Mouse (Mus musculus) midbrain, embryonic 16.5 days (tissue): ENCODE results near the gene Rdh16. TPM values are rescaled to one million over a fixed set of nuclear protein-coding genes. Genes with fewer than 3 reads are reported as not detected.
"Not testable (repeated sequence)": the region's sequence is repeated elsewhere in the genome, so short reads cannot be mapped to it uniquely, and the experiment has no call there.

Source experiments
- ATAC-seq: fragments of 200-750 bp; cut with Nextera tagmentation; 2 replicates; pipeline ENCODE4 v1.8.0; 2017; ENCODE audit warnings: moderate TSS enrichment
- H3K27ac ChIP-seq: fragments of 300-500 bp; sonication (generic); 2 replicates; pipeline ENCODE4 v1.5.1; 2014; ENCODE audit warnings: mild to moderate bottlenecking, low read length, mixed read lengths
- H3K27me3 ChIP-seq: fragments of 300-500 bp; sonication (generic); 2 replicates; pipeline ENCODE4 v1.6.1; 2014; ENCODE audit warnings: low read depth, low read length, mixed read lengths; ENCODE audit not compliant: control insufficient read depth, insufficient read depth
- H3K36me3 ChIP-seq: fragments of 300-500 bp; sonication (generic); 2 replicates; pipeline ENCODE4 v1.6.1; 2014; ENCODE audit warnings: mild to moderate bottlenecking, low read length, moderate library complexity, mixed read lengths; ENCODE audit not compliant: control insufficient read depth, insufficient read depth
- H3K4me1 ChIP-seq: fragments of 300-500 bp; sonication (generic); 2 replicates; pipeline ENCODE4 v1.6.1; 2014; ENCODE audit warnings: mild to moderate bottlenecking, low read length, mixed read lengths; ENCODE audit not compliant: control insufficient read depth, insufficient read depth
- H3K4me2 ChIP-seq: fragments of 300-500 bp; sonication (generic); 2 replicates; pipeline ENCODE4 v1.6.1; 2014; ENCODE audit warnings: mild to moderate bottlenecking, low read length, mixed read lengths
- H3K4me3 ChIP-seq: fragments of 300-500 bp; sonication (generic); 2 replicates; pipeline ENCODE4 v1.5.1; 2014; ENCODE audit warnings: low read depth, mild to moderate bottlenecking, low read length, moderate library complexity, mixed read lengths
- H3K9ac ChIP-seq: fragments of 300-500 bp; sonication (generic); 2 replicates; pipeline ENCODE4 v1.6.1; 2014; ENCODE audit warnings: low read depth, low read length, mixed read lengths
- H3K9me3 ChIP-seq: fragments of 300-500 bp; sonication (generic); replicated peaks from 2 replicates; pipeline ENCODE4 v1.6.1; 2014; ENCODE audit warnings: mild to moderate bottlenecking, low read length, mixed read lengths; ENCODE audit not compliant: control insufficient read depth, poor library complexity, severe bottlenecking
- WGBS: fragments of 180-500 bp; shearing (Covaris S2); extraction: QIAGEN DNeasy Blood & Tissue Kit; methylation state at CpG from one replicate; pipeline ENCODE4 v1.1.7; 2014; 5-methylcytosine and 5-hydroxymethylcytosine counted together
- polyA plus RNA-seq: library from polyadenylated mRNA; unstranded; fragments of >200 nt; fragmentation: Nextera tagmentation; extraction: Ambion mirVana; gene quantifications from 2 replicates; pipeline ENCODE4 v1.2.1, GENCODE M21; 2015

Rdh16 gene
- polyA plus RNA-seq, 1 experiment from 2014 or later = not detected

DNA sequence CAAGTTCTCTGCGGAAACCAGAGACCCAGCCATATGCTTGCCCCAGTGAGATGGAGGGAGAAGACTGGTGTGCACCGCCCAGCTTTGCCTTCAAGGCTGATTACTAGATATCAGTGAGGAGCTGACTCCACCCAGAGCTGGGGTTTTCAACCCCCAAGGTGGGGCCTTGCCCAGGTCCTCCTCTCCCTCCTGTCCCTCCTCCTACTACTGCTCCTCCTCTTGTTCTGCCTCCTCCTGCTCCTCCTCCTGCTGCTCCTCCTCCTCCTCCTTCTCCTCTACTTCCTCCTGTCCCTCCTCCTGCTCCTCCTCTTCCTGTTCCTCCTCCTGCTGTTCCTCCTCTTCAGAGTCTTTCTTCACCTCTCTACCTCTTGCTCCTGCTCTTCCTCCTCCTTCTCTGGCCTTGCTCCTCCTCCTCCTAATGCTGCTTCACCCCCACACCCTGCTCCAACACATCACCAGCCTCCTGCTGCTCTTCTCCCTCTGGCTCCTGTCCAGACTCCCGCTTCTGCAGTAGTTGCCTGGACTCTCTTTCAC is 78.3 kb downstream of the Rdh16 start:
- no peak for ATAC-seq
- Histone ChIP-seq H3K9ac (no peak overlapping the region), H3K4me2 (no peak overlapping the region), H3K27ac (no peak overlapping the region), H3K9me3 (no peaks in the 10 kb centered on the region), H3K27me3 (no peaks in the 10 kb centered on the region), H3K36me3 (no peaks in the 10 kb centered on the region), H3K4me1 (no peaks in the 10 kb centered on the region), H3K4me3 (no peak overlapping the region)
- 85% methylated on average over 3 of the region's 3 CpGs for WGBS

DNA sequence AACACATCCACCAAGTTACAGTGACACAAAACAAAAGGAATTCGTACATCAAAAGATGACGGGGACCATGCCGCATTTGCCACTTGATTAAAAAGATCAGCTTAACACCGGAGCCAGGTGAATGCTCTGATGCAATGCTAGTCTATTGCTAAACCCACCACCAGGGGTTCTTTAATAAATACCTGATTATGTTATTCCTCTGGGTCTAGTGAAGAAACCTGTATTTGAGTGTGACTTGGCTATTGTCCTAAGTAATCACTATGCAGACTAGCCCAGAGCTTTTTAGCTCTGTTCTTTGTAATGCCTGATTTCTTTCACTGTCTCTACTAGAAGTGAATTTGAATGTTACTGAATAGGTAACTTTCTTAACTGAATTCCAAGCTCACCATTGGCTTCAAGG is 80.1 kb downstream of the Rdh16 start:
- H3K27me3 ChIP-seq = no peaks in the 10 kb centered on the region
- H3K9ac ChIP-seq = no peak overlapping the region
- H3K4me1 ChIP-seq = no peaks in the 10 kb centered on the region
- H3K27ac ChIP-seq = no peak overlapping the region
- no peaks in the 10 kb centered on the region for H3K36me3 ChIP-seq
- ATAC-seq = no peak
- no peaks in the 10 kb centered on the region for H3K9me3 ChIP-seq
- WGBS = 78% methylated on average over 4 of the region's 4 CpGs
- H3K4me3 ChIP-seq = no peak overlapping the region
- no peak overlapping the region for H3K4me2 ChIP-seq

DNA sequence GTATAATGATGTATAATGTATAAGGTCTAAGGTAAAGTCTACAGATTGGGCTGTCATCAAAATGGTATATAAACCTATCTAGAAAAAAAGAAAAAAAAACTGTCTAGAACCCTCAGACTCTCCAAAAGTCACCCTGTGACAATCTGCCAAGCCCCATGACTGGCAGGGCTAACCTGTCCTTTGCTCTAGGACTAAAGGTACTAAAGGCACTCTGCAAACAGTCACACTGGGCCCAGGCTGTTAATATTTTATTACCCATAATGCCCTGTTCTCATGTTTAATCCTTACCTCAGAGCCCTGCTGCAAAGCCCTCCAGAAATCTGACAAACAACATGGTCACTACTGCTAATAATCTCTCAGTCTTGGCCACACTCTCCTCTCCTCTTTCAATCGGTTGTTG is 85.6 kb downstream of the Rdh16 start:
- no peak overlapping the region for H3K9ac ChIP-seq
- no peak for ATAC-seq
- H3K9me3 ChIP-seq = no peaks in the 10 kb centered on the region
- H3K27ac ChIP-seq = no peak overlapping the region
- no peak overlapping the region for H3K4me3 ChIP-seq
- H3K36me3 ChIP-seq = no peaks in the 10 kb centered on the region
- no peak overlapping the region for H3K4me2 ChIP-seq
- no peaks in the 10 kb centered on the region for H3K27me3 ChIP-seq
- WGBS = 73% methylated on average over 1 of the region's 1 CpGs
- no peaks in the 10 kb centered on the region for H3K4me1 ChIP-seq

DNA sequence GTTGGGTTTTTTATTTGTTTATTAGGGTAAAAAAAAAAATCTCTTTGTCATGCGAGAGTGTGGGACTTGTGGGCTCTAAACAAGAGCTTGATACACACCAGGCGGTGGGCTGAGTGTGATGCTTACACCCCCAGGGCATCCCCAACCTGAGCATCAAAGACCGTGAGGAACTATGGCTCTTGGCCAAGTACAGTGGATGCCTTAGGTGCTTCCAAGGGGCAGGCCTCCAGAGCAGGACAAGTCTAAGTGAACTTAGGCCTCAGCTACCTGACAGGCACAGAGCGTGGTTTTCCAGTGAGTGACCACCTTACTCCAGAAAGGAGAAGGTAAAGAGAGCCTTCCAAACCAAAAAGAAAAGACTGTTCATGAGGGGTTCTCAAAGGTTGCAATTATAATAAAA is 86.0 kb downstream of the Rdh16 start:
- no peaks in the 10 kb centered on the region for H3K4me1 ChIP-seq
- H3K4me2 ChIP-seq = no peak overlapping the region
- no peak overlapping the region for H3K27ac ChIP-seq
- ATAC-seq = no peak
- no peak overlapping the region for H3K4me3 ChIP-seq
- H3K27me3 ChIP-seq = no peaks in the 10 kb centered on the region
- no peaks in the 10 kb centered on the region for H3K36me3 ChIP-seq
- no peaks in the 10 kb centered on the region for H3K9me3 ChIP-seq
- no peak overlapping the region for H3K9ac ChIP-seq
- WGBS = 87% methylated on average over 4 of the region's 4 CpGs

DNA sequence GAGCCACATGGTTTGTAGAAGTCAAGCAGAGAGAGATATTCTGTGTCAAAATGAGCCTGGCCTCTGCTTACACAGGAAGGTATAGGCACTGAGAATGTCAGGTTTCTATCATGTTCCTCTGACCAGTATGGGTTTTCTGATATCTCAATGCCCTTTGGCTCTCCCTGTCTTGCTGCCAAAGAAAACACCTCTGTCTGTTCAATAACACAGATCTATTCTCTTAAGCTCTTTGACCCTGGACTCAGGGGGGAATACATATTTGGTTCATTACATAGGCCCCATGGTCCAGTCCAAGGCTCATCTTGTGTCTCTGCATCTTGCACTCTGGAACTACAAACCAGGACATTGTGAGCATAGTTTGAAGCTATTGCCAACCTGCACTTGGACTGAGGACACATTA is 87.7 kb downstream of the Rdh16 start, which contains the start of gene Rdh7:
Rdh7 (minus strand) TSS at position 213 of the 400 bp plus-strand sequence.
- no peak within 1 kb of the TSS for H3K4me2 ChIP-seq
- no peak for ATAC-seq
- no peaks in the 10 kb centered on the region for H3K27me3 ChIP-seq
- no peak within 1 kb of the TSS for H3K9ac ChIP-seq
- no peaks in the 10 kb centered on the region for H3K36me3 ChIP-seq
- H3K9me3 ChIP-seq = no peaks in the 10 kb centered on the region
- H3K27ac ChIP-seq = no peak within 1 kb of the TSS
- no peak within 1 kb of the TSS for H3K4me3 ChIP-seq
- no peaks in the 10 kb centered on the region for H3K4me1 ChIP-seq

DNA sequence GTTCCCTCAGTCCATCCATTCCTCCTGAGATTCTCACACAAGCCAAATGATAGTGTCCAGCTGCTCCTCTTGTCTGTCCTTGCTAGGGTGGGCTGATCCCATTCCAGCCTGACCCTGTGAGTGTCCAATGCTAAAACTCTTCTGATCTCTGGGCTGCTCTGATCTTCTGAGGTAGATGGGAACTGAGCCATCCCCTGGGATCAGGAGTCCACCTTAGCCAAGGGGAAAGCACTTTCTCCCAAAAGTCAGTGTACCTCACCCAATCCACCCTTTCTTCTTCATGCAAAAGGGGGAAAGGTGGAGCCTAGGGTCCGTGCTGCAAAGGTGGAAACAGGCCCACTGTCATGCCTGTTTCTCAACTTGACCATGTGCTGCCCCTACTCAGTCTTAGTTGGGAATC is 90.5 kb downstream of the Rdh16 start:
- Histone ChIP-seq H3K4me1 (no peaks in the 10 kb centered on the region), H3K27me3 (no peaks in the 10 kb centered on the region), H3K9me3 (no peaks in the 10 kb centered on the region), H3K36me3 (no peaks in the 10 kb centered on the region), H3K27ac (no peak overlapping the region), H3K4me3 (no peak overlapping the region), H3K9ac (no peak overlapping the region), H3K4me2 (no peak overlapping the region)
- ATAC-seq = no peak
- WGBS = 64% methylated on average over 1 of the region's 1 CpGs

DNA sequence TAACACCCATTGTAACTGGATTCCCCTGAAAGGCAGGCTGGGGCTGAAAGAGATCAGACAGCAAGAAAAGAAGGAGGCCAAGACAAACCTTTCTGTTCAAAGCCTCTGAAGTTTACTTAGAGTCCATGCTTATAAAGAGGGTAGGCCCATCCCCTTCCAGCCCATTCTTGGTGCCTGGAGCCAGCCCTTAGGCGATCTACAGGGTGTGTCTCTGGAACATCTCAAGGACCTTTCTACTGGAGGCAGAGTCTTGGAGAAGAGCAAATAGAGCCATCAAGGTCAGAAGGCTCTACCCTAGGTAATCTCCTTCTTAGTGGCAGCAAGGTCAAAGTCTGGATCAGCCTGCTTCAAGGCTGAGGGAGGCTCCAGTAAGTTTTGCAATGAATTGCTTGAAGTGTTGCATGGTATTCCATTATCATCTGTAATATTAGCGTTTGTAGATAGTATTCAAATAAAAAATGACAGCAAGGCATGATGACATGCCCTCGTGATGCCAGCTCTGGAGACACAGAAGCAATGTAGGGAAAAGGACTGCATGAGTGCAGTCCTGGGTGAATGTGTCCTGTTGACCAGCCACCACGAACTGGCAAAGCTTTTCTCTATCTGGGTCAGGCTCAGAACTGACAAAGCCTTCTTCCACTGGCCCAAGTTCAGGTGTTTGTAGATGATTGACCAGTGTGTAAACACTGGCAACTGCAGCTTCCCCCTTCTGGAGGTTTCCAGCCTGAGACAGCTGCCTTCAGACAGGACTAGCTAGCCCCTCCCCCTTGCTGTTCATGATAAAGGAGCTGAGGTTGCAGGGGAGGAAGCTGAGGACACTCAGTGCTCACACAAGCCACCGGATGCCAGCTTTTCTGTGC is 92.4 kb downstream of the Rdh16 start:
- 65% methylated on average over 5 of the region's 5 CpGs for WGBS
- not testable (repeated sequence) for H3K4me1 ChIP-seq, H3K9me3 ChIP-seq, H3K27me3 ChIP-seq, H3K27ac ChIP-seq, H3K4me2 ChIP-seq, H3K9ac ChIP-seq, H3K36me3 ChIP-seq, ATAC-seq, H3K4me3 ChIP-seq

Other genes with a start within 250 kb of the Rdh16 start
- 110 and 117 TPM in 2 replicates for gene Lrp1, start 180.0 kb upstream of the Rdh16 start, polyA plus RNA-seq
- gene Stat6, start 158.2 kb upstream of the Rdh16 start, polyA plus RNA-seq = 4.4 and 5.4 TPM in 2 replicates
- 3.2 TPM in 2 replicates for gene Nemp1, start 134.3 kb upstream of the Rdh16 start, polyA plus RNA-seq
- gene Nab2, start 132.6 kb upstream of the Rdh16 start, polyA plus RNA-seq = 1.6 and 2.1 TPM in 2 replicates
- 0.60 and 0.93 TPM in 2 replicates for gene Myo1a, start 96.0 kb upstream of the Rdh16 start, polyA plus RNA-seq
- gene Tac2, start 76.7 kb upstream of the Rdh16 start, polyA plus RNA-seq = 0.34 and 1.2 TPM in 2 replicates
- gene Zbtb39, start 61.6 kb upstream of the Rdh16 start, polyA plus RNA-seq = 2.7 and 3.2 TPM in 2 replicates
- 1.1 and 1.7 TPM in 2 replicates for gene Gpr182, start 49.4 kb upstream of the Rdh16 start, polyA plus RNA-seq
- gene Rdh1, start 41.4 kb upstream of the Rdh16 start, polyA plus RNA-seq = not detected in 2 replicates
- 0.25 TPM in 1 of 2 replicates, not detected in the other for gene Rdh16f1, start 41.4 kb upstream of the Rdh16 start, polyA plus RNA-seq
- gene Rdh9, start 24.8 kb upstream of the Rdh16 start, polyA plus RNA-seq = 0.15 TPM in 1 of 2 replicates, not detected in the other
- gene Rdh19, start 48.8 kb downstream of the Rdh16 start, polyA plus RNA-seq = not detected in 2 replicates
- not detected in 2 replicates for gene Rdh16f2, start 65.3 kb downstream of the Rdh16 start, polyA plus RNA-seq
- gene Rdh7, start 87.7 kb downstream of the Rdh16 start, polyA plus RNA-seq = not detected in 2 replicates
- gene Sdr9c7, start 97.4 kb downstream of the Rdh16 start, polyA plus RNA-seq = not detected in 2 replicates
- gene Hsd17b6, start 206.5 kb downstream of the Rdh16 start, polyA plus RNA-seq = not detected in 2 replicates
- 37.4 and 40.1 TPM in 2 replicates for gene Prim1, start 214.0 kb downstream of the Rdh16 start, polyA plus RNA-seq
- gene Naca, start 234.4 kb downstream of the Rdh16 start, polyA plus RNA-seq = 487 and 537 TPM in 2 replicates